ENCODE assay signal across 19 mouse cellular contexts in genomic region chr14:99427049-99427448, GRCm38 (mm10).
"Had no signal": no experiment of that assay in that cellular context is flagged by ENCODE, and none has a peak within 500 bp of the region (broad histone marks: within the 10 kb centered on the region; RNA-seq: fewer than 3 reads in every experiment).

No protein-coding gene starts in this region.

- H3K27ac ChIP-seq: midbrain, embryonic 10.5 days; midbrain, embryonic 12.5 days; neural tube, embryonic 13.5 days; neural tube, embryonic 15.5 days had no signal

- H3K4me1 ChIP-seq: midbrain, embryonic 10.5 days; midbrain, embryonic 12.5 days; neural tube, embryonic 13.5 days; neural tube, embryonic 15.5 days had no signal

- H3K4me3 ChIP-seq: midbrain, embryonic 10.5 days; midbrain, embryonic 12.5 days; myocyte; neural tube, embryonic 13.5 days; neural tube, embryonic 15.5 days had no signal

- H3K4me2 ChIP-seq: lung, embryonic 14.5 days; midbrain, embryonic 12.5 days; neural tube, embryonic 13.5 days; neural tube, embryonic 15.5 days had no signal

- H3K36me3 ChIP-seq: midbrain, embryonic 10.5 days; midbrain, embryonic 12.5 days; neural tube, embryonic 13.5 days; neural tube, embryonic 15.5 days had no signal

- H3K9ac ChIP-seq: lung, embryonic 14.5 days; midbrain, embryonic 12.5 days; neural tube, embryonic 13.5 days; neural tube, embryonic 15.5 days had no signal

- ATAC-seq: midbrain, embryonic 16.5 days had no signal

- H3K27me3 ChIP-seq: midbrain, embryonic 12.5 days; neural tube, embryonic 13.5 days; neural tube, embryonic 15.5 days had no signal

- H3K9me3 ChIP-seq: midbrain, embryonic 10.5 days; midbrain, embryonic 12.5 days; neural tube, embryonic 13.5 days; neural tube, embryonic 15.5 days had no signal

- DNase-seq: lung, adult 18-20 months; lung, embryonic 14.5 days; lung, postnatal 10 days; lung, postnatal 4 days; midbrain, embryonic 14.5 days; retina, postnatal 1 day; right cerebral cortex, adult 18-20 months; right cerebral cortex, postnatal 25 days; right cerebral cortex, postnatal 4 days; spleen, adult 18-20 months; thymus, adult 18-20 months; thymus, postnatal 14 days; thymus, postnatal 36 days had no signal
